8 mouse cellular contexts compared by ENCODE assay signal in genomic region chr4:47353416-47354111, GRCm38 (mm10). TPM values are rescaled to one million over a fixed set of nuclear protein-coding genes. Genes with fewer than 3 reads are reported as not detected.
DNase-seq lines count a peak whose midpoint lies in the region; ATAC-seq and TF ChIP-seq lines count a peak whose summit lies in the region.

No protein-coding gene starts in this region.

- peak; percentile 81 for ATAC-seq in intestine, embryonic 16.5 days
- ATAC-seq in limb, embryonic 15.5 days (ENCODE audit: insufficient number of reproducible peaks, low FRiP score, low TSS enrichment, low read depth), result peak; percentile 77
- ATAC-seq in midbrain, embryonic 14.5 days (ENCODE audit: low FRiP score, low TSS enrichment), result peak; percentile 72

- H3K4me1 ChIP-seq in spleen, adult 2 months (ENCODE audit: control insufficient read depth, insufficient read depth, insufficient read length), result 0 out of 2 replicates have a peak, but pooled peaks cover 6% of the 10 kb centered on the region
- peaks cover 5% of the 10 kb centered on the region; the same call in 1 of the 2 replicates for H3K4me1 ChIP-seq in intestine, embryonic 16.5 days (ENCODE audit: control insufficient read depth, insufficient read depth, low read length)
- peaks cover 16% of the 10 kb centered on the region for H3K4me1 ChIP-seq in limb, embryonic 15.5 days
- H3K4me1 ChIP-seq in midbrain, embryonic 14.5 days (ENCODE audit: control insufficient read depth, insufficient read depth, low read length), result peaks cover 13% of the 10 kb centered on the region

- TF ChIP-seq POLR2A in spleen, adult 2 months (IDR thresholded peaks at IDR 0.05; ENCODE audit: low read depth, low read length), result no peak

- H3K36me3 ChIP-seq in spleen, adult 2 months (ENCODE audit: control insufficient read depth, insufficient read depth, low read length), result no peaks in the 10 kb centered on the region
- H3K36me3 ChIP-seq in intestine, embryonic 16.5 days (ENCODE audit: control insufficient read depth, insufficient read depth, low read length), result no peaks in the 10 kb centered on the region
- no peaks in the 10 kb centered on the region for H3K36me3 ChIP-seq in limb, embryonic 15.5 days
- no peaks in the 10 kb centered on the region for H3K36me3 ChIP-seq in midbrain, embryonic 14.5 days (ENCODE audit: control insufficient read depth, insufficient read depth, low read length)

- no peaks in the 10 kb centered on the region for H3K9me3 ChIP-seq in intestine, embryonic 16.5 days (ENCODE audit: control insufficient read depth, low read length)
- H3K9me3 ChIP-seq in limb, embryonic 15.5 days, result no peaks in the 10 kb centered on the region
- no peaks in the 10 kb centered on the region for H3K9me3 ChIP-seq in midbrain, embryonic 14.5 days (ENCODE audit: control insufficient read depth, low read length)

- H3K27ac ChIP-seq in spleen, adult 2 months (ENCODE audit: insufficient read depth, low read length), result peak overlapping the region; percentile 86
- H3K27ac ChIP-seq in intestine, embryonic 16.5 days (ENCODE audit: low read length), result peak overlapping the region; percentile 96
- peak overlapping the region; percentile 97 for H3K27ac ChIP-seq in limb, embryonic 15.5 days
- H3K27ac ChIP-seq in midbrain, embryonic 14.5 days (replicated peaks; ENCODE audit: low read depth, low read length), result peak overlapping the region; percentile 91

- H3K4me2 ChIP-seq in intestine, embryonic 16.5 days (ENCODE audit: low read depth, low read length), result peak overlapping the region; percentile 77
- peak overlapping the region; percentile 94 for H3K4me2 ChIP-seq in limb, embryonic 15.5 days
- peak overlapping the region; percentile 79 for H3K4me2 ChIP-seq in midbrain, embryonic 14.5 days (ENCODE audit: low read length)

- DNase-seq in spleen, adult 2 months (ENCODE audit: low read depth in 1 of 2, low spot score in 2 of 2), result peak in 1 of 2 experiments; percentile 58
- no peak for DNase-seq in spleen, adult 12 weeks (ENCODE audit: low spot score)
- DNase-seq in cerebellum, adult 9-11 months, result peak; percentile 23
- peak; percentile 79 for DNase-seq in gastrocnemius, postnatal 10 days
- DNase-seq in midbrain, embryonic 14.5 days, result peak; percentile 83
- DNase-seq in testis, postnatal 10 days (ENCODE audit: low spot score), result peak; percentile 84

- no peak for TF ChIP-seq CTCF in spleen, adult 2 months (IDR thresholded peaks at IDR 0.05; ENCODE audit: extremely low read depth, insufficient read depth, insufficient read length, insufficient replicate concordance)

- peak overlapping the region; percentile 91 for H3K9ac ChIP-seq in intestine, embryonic 16.5 days (ENCODE audit: low read depth, low read length)
- peak overlapping the region; percentile 64 for H3K9ac ChIP-seq in limb, embryonic 15.5 days
- peak overlapping the region; percentile 90 for H3K9ac ChIP-seq in midbrain, embryonic 14.5 days (replicated peaks; ENCODE audit: low read length)

- 2% methylated on average over 66 of the region's 73 CpGs for WGBS in spleen, adult 2 months
- under 1% methylated on average over 58 of the region's 73 CpGs for WGBS in intestine, embryonic 16.5 days
- 1% methylated on average over 57 of the region's 73 CpGs for WGBS in limb, embryonic 15.5 days
- WGBS in midbrain, embryonic 14.5 days, result 1% methylated on average over 71 of the region's 73 CpGs

- no peaks in the 10 kb centered on the region; the same call in 1 of the 2 replicates for H3K27me3 ChIP-seq in spleen, adult 2 months (ENCODE audit: control insufficient read depth, insufficient read depth, low read length)
- H3K27me3 ChIP-seq in intestine, embryonic 16.5 days (replicated peaks; ENCODE audit: control insufficient read depth, insufficient read depth, low read length), result no peaks in the 10 kb centered on the region
- no peaks in the 10 kb centered on the region for H3K27me3 ChIP-seq in limb, embryonic 15.5 days
- no peaks in the 10 kb centered on the region for H3K27me3 ChIP-seq in midbrain, embryonic 14.5 days (ENCODE audit: control insufficient read depth, insufficient read depth, low read length)

- H3K4me3 ChIP-seq in spleen, adult 2 months (ENCODE audit: extremely low read depth, insufficient read depth, insufficient read length), result peak overlapping the region; percentile 94
- H3K4me3 ChIP-seq in intestine, embryonic 16.5 days (ENCODE audit: low read length), result peak overlapping the region; percentile 96
- peak overlapping the region; percentile 64 for H3K4me3 ChIP-seq in limb, embryonic 15.5 days
- peak overlapping the region; percentile 97 for H3K4me3 ChIP-seq in midbrain, embryonic 14.5 days (replicated peaks; ENCODE audit: low read depth, low read length)

RNA-seq across cellular contexts. Expression of gene Tgfbr1, which starts 0.5 kb away (rescaled TPM):
- 4.6 and 5.5 TPM in 2 replicates for polyA plus RNA-seq in spleen, adult 2 months (2012; rRNA removed)
- 10 to 100 TPM; 24.3 to 30.5 TPM for total RNA-seq in gastrocnemius, postnatal 10 days (2021)
- 17.5 and 20.6 TPM in 2 replicates for polyA plus RNA-seq in intestine, embryonic 16.5 days (2015; fragmentation: Nextera tagmentation; extraction: Ambion mirVana)
- polyA plus RNA-seq in limb, embryonic 15.5 days (2015; fragmentation: Nextera tagmentation; extraction: Ambion mirVana), result 29.1 and 31.6 TPM in 2 replicates
- 33.9 and 57.4 TPM in 2 replicates for polyA plus RNA-seq in midbrain, embryonic 14.5 days (2014; fragmentation: Nextera tagmentation; extraction: Ambion mirVana)
